Mouse (Mus musculus): ENCODE measurements around the gene Emp2.

Gene Emp2

GRCm38 (mm10) chr16:10274465-10274864 lies 39.3 kb downstream of the Emp2 start:
- in situ Hi-C loops (cut with MboI, MseI) = loop anchor here in 1 of 2 experiments (25.0 kb wide), 1 partner anchor 1487 kb away; the partner anchor contains the start of gene Usp7

- in situ Hi-C loops (cut with MboI, MseI) = loop anchor here in 1 of 2 experiments (25.0 kb wide), 1 partner anchor 1485 kb away; the partner anchor contains the start of gene Usp7
These were observed 41.5 kb downstream of the Emp2 start for GRCm38 (mm10) chr16:10272256-10272655.

GRCm38 (mm10) chr16:10253993-10254392 lies 59.8 kb downstream of the Emp2 start:
- in situ Hi-C loops (cut with MboI, MseI) = loop anchor here in 1 of 2 experiments (25.0 kb wide), 1 partner anchor 1467 kb away; the partner anchor contains the start of gene Usp7

- in situ Hi-C loops (cut with MboI, MseI) = no loop called here
These were observed 77.2 kb downstream of the Emp2 start for GRCm38 (mm10) chr16:10236601-10237000.

Measured in T-helper 17 cell (primary cell).